Mouse (Mus musculus): Measurements from ENCODE around the gene Socs3. TPM values are rescaled to one million over a fixed set of nuclear protein-coding genes. Genes with fewer than 3 reads are reported as not detected.

Gene Socs3
- polyA plus RNA-seq, 1 experiment from 2014 or later, result 15.7 TPM

- Histone ChIP-seq H3K9me3 (ENCODE audit: control insufficient read depth) (no peaks in the 10 kb centered on the region), H3K27ac (ENCODE audit: low read depth, low read length) (no peak overlapping the region), H3K4me3 (ENCODE audit: low read depth, low read length) (no peak overlapping the region), H3K9ac (ENCODE audit: low read depth, low read length) (no peak overlapping the region), H3K4me1 (replicated peaks; ENCODE audit: control insufficient read depth, insufficient read depth, low read length) (0 out of 2 replicates have a peak, but pooled peaks cover 3% of the 10 kb centered on the region), H3K36me3 (ENCODE audit: control insufficient read depth, insufficient read depth) (no peaks in the 10 kb centered on the region), H3K4me2 (replicated peaks; ENCODE audit: low read depth) (no peak overlapping the region), H3K27me3 (replicated peaks; ENCODE audit: control insufficient read depth, insufficient read depth, low read length) (no peaks in the 10 kb centered on the region)
- WGBS, result 48% methylated on average over 8 of the region's 8 CpGs
- no peak for TF ChIP-seq CTCF (IDR thresholded peaks at IDR 0.05; ENCODE audit: low read depth)
- peak; percentile 12; the same call in 1 of the 2 replicates for ATAC-seq
Observed at GRCm38 (mm10) chr11:117976081-117976582, 6.3 kb upstream of the Socs3 start.

- no peak overlapping the region for H3K9ac ChIP-seq (ENCODE audit: low read depth, low read length)
- no peaks in the 10 kb centered on the region for H3K9me3 ChIP-seq (ENCODE audit: control insufficient read depth)
- H3K4me2 ChIP-seq (replicated peaks; ENCODE audit: low read depth), result no peak overlapping the region
- no peaks in the 10 kb centered on the region for H3K27me3 ChIP-seq (replicated peaks; ENCODE audit: control insufficient read depth, insufficient read depth, low read length)
- peaks cover 3% of the 10 kb centered on the region; the same call in 1 of the 2 replicates for H3K4me1 ChIP-seq (replicated peaks; ENCODE audit: control insufficient read depth, insufficient read depth, low read length)
- H3K4me3 ChIP-seq (ENCODE audit: low read depth, low read length), result no peak overlapping the region
- no peak overlapping the region for H3K27ac ChIP-seq (ENCODE audit: low read depth, low read length)
- 47% methylated on average over 18 of the region's 18 CpGs for WGBS
- TF ChIP-seq CTCF (IDR thresholded peaks at IDR 0.05; ENCODE audit: low read depth), result no peak
- no peaks in the 10 kb centered on the region for H3K36me3 ChIP-seq (ENCODE audit: control insufficient read depth, insufficient read depth)
- no peak for ATAC-seq
Observed at GRCm38 (mm10) chr11:117975211-117975967, 5.5 kb upstream of the Socs3 start.

- no peaks in the 10 kb centered on the region for H3K27me3 ChIP-seq (replicated peaks; ENCODE audit: control insufficient read depth, insufficient read depth, low read length)
- no peak for ATAC-seq
- WGBS, result 22% methylated on average over 14 of the region's 14 CpGs
- TF ChIP-seq CTCF (IDR thresholded peaks at IDR 0.05; ENCODE audit: low read depth), result no peak
- H3K4me1 ChIP-seq (replicated peaks; ENCODE audit: control insufficient read depth, insufficient read depth, low read length), result peaks cover 3% of the 10 kb centered on the region; the same call in 1 of the 2 replicates
- H3K36me3 ChIP-seq (ENCODE audit: control insufficient read depth, insufficient read depth), result no peaks in the 10 kb centered on the region
- H3K4me2 ChIP-seq (replicated peaks; ENCODE audit: low read depth), result no peak overlapping the region; the same call in 1 of the 2 replicates
- no peak overlapping the region for H3K4me3 ChIP-seq (ENCODE audit: low read depth, low read length)
- no peak overlapping the region for H3K9ac ChIP-seq (ENCODE audit: low read depth, low read length)
- no peaks in the 10 kb centered on the region for H3K9me3 ChIP-seq (ENCODE audit: control insufficient read depth)
- no peak overlapping the region for H3K27ac ChIP-seq (ENCODE audit: low read depth, low read length)
Observed at GRCm38 (mm10) chr11:117974327-117975125, 4.7 kb upstream of the Socs3 start.

GRCm38 (mm10) chr11:117973569-117973968 lies 3.7 kb upstream of the Socs3 start:
- H3K4me2 ChIP-seq (replicated peaks; ENCODE audit: low read depth), result no peak overlapping the region
- H3K27me3 ChIP-seq (replicated peaks; ENCODE audit: control insufficient read depth, insufficient read depth, low read length), result no peaks in the 10 kb centered on the region
- no peak overlapping the region for H3K9ac ChIP-seq (ENCODE audit: low read depth, low read length)
- H3K4me1 ChIP-seq (replicated peaks; ENCODE audit: control insufficient read depth, insufficient read depth, low read length), result peaks cover 3% of the 10 kb centered on the region; the same call in 1 of the 2 replicates
- no peak overlapping the region for H3K4me3 ChIP-seq (ENCODE audit: low read depth, low read length)
- no peaks in the 10 kb centered on the region for H3K36me3 ChIP-seq (ENCODE audit: control insufficient read depth, insufficient read depth)
- no peak for TF ChIP-seq CTCF (IDR thresholded peaks at IDR 0.05; ENCODE audit: low read depth)
- WGBS, result 44% methylated on average over 5 of the region's 5 CpGs
- no peaks in the 10 kb centered on the region for H3K9me3 ChIP-seq (ENCODE audit: control insufficient read depth)
- H3K27ac ChIP-seq (ENCODE audit: low read depth, low read length), result no peak overlapping the region
- no peak for ATAC-seq

GRCm38 (mm10) chr11:117972656-117973558 lies 3.1 kb upstream of the Socs3 start:
- Histone ChIP-seq H3K27me3 (replicated peaks; ENCODE audit: control insufficient read depth, insufficient read depth, low read length) (no peaks in the 10 kb centered on the region), H3K27ac (ENCODE audit: low read depth, low read length) (no peak overlapping the region), H3K9ac (ENCODE audit: low read depth, low read length) (no peak overlapping the region), H3K4me2 (replicated peaks; ENCODE audit: low read depth) (no peak overlapping the region), H3K36me3 (ENCODE audit: control insufficient read depth, insufficient read depth) (peaks cover under 1% of the 10 kb centered on the region; the same call in 1 of the 2 replicates), H3K4me1 (replicated peaks; ENCODE audit: control insufficient read depth, insufficient read depth, low read length) (peaks cover 3% of the 10 kb centered on the region; the same call in 1 of the 2 replicates), H3K9me3 (ENCODE audit: control insufficient read depth) (no peaks in the 10 kb centered on the region), H3K4me3 (ENCODE audit: low read depth, low read length) (no peak overlapping the region)
- no peak for ATAC-seq
- 86% methylated on average over 11 of the region's 11 CpGs for WGBS
- TF ChIP-seq CTCF (IDR thresholded peaks at IDR 0.05; ENCODE audit: low read depth), result no peak

Data from intestine, postnatal 0 days (tissue).